Mouse (Mus musculus): ENCODE measurements around the gene Ush1g. TPM values are rescaled to one million over a fixed set of nuclear protein-coding genes. Genes with fewer than 3 reads are reported as not detected.

Gene Ush1g
- total RNA-seq, 2 experiments from 2014 or later, result 0.39 to 0.49 TPM

GRCm38 (mm10) chr11:115336115-115336514 lies 14.3 kb upstream of the Ush1g start:
- no peak for DNase-seq (ENCODE audit: low spot score in 2 of 2)
- intact Hi-C loops (cut with DNase I), result no loop called here

- DNase-seq (ENCODE audit: low spot score in 2 of 2), result no peak
- intact Hi-C loops (cut with DNase I), result no loop called here
Observed at GRCm38 (mm10) chr11:115335223-115335622, 13.4 kb upstream of the Ush1g start.

- intact Hi-C loops (cut with DNase I), result no loop called here
Observed at GRCm38 (mm10) chr11:115334531-115334930, 12.7 kb upstream of the Ush1g start, which contains the start of gene Otop3. Otop3 (plus strand) TSS chr11:115334731.

GRCm38 (mm10) chr11:115329339-115329738 lies 7.5 kb upstream of the Ush1g start:
- DNase-seq (ENCODE audit: low spot score in 2 of 2), result no peak
- intact Hi-C loops (cut with DNase I), result no loop called here

More at GRCm38 (mm10) chr11:115334531-115334930, 12.7 kb upstream of the Ush1g start, which contains the start of gene Otop3:
- no peak for DNase-seq (ENCODE audit: low spot score in 2 of 2)

GRCm38 (mm10) chr11:115326730-115327129 lies 4.9 kb upstream of the Ush1g start:
- DNase-seq (ENCODE audit: low spot score in 2 of 2), result peak in 1 of 2 experiments; percentile 66

GRCm38 (mm10) chr11:115323354-115323753 lies 1.5 kb upstream of the Ush1g start:
- DNase-seq (ENCODE audit: low spot score in 2 of 2), result no peak
- intact Hi-C loops (cut with DNase I), result no loop called here

More at GRCm38 (mm10) chr11:115326730-115327129, 4.9 kb upstream of the Ush1g start:
- intact Hi-C loops (cut with DNase I), result no loop called here

- intact Hi-C loops (cut with DNase I), result no loop called here
- DNase-seq (ENCODE audit: low spot score in 2 of 2), result no peak
Observed at GRCm38 (mm10) chr11:115319704-115320383, 2.0 kb downstream of the Ush1g start.

- no peak for DNase-seq (ENCODE audit: low spot score in 2 of 2)
- intact Hi-C loops (cut with DNase I), result no loop called here
Observed at GRCm38 (mm10) chr11:115318245-115319027, 3.4 kb downstream of the Ush1g start.

- DNase-seq (ENCODE audit: low spot score in 2 of 2), result no peak
- intact Hi-C loops (cut with DNase I), result no loop called here
Observed at GRCm38 (mm10) chr11:115317204-115317603, 4.6 kb downstream of the Ush1g start.

GRCm38 (mm10) chr11:115314249-115314648 lies 7.6 kb downstream of the Ush1g start:
- intact Hi-C loops (cut with DNase I), result no loop called here

GRCm38 (mm10) chr11:115308781-115309180 lies 13.1 kb downstream of the Ush1g start:
- no peak for DNase-seq (ENCODE audit: low spot score in 2 of 2)
- intact Hi-C loops (cut with DNase I), result no loop called here

More at GRCm38 (mm10) chr11:115314249-115314648, 7.6 kb downstream of the Ush1g start:
- no peak for DNase-seq (ENCODE audit: low spot score in 2 of 2)

- intact Hi-C loops (cut with DNase I), result no loop called here
- no peak for DNase-seq (ENCODE audit: low spot score in 2 of 2)
Observed at GRCm38 (mm10) chr11:115306863-115307262, 15.0 kb downstream of the Ush1g start, which contains the start of gene Otop2. Otop2 (plus strand) TSS chr11:115307163.

- no peak for DNase-seq (ENCODE audit: low spot score in 2 of 2)
- intact Hi-C loops (cut with DNase I), result no loop called here
Observed at GRCm38 (mm10) chr11:115303167-115303566, 18.7 kb downstream of the Ush1g start.

GRCm38 (mm10) chr11:115301351-115301750 lies 20.5 kb downstream of the Ush1g start:
- no peak for DNase-seq (ENCODE audit: low spot score in 2 of 2)
- intact Hi-C loops (cut with DNase I), result no loop called here

- intact Hi-C loops (cut with DNase I), result no loop called here
Observed at GRCm38 (mm10) chr11:115300745-115301144, 21.1 kb downstream of the Ush1g start.

GRCm38 (mm10) chr11:115298160-115298559 lies 23.7 kb downstream of the Ush1g start:
- intact Hi-C loops (cut with DNase I), result no loop called here
- DNase-seq (ENCODE audit: low spot score in 2 of 2), result no peak

More at GRCm38 (mm10) chr11:115300745-115301144, 21.1 kb downstream of the Ush1g start:
- DNase-seq (ENCODE audit: low spot score in 2 of 2), result no peak

- peak; percentile 70 to 75 for DNase-seq (ENCODE audit: low spot score in 2 of 2)
- intact Hi-C loops (cut with DNase I), result no loop called here
Observed at GRCm38 (mm10) chr11:115297214-115297826, 24.5 kb downstream of the Ush1g start, which contains the start of gene Fads6. Fads6 (minus strand) TSS chr11:115297663.

- DNase-seq (ENCODE audit: low spot score in 2 of 2), result no peak
- intact Hi-C loops (cut with DNase I), result no loop called here
Observed at GRCm38 (mm10) chr11:115296471-115297210, 25.2 kb downstream of the Ush1g start.

- intact Hi-C loops (cut with DNase I), result no loop called here
- no peak for DNase-seq (ENCODE audit: low spot score in 2 of 2)
Observed at GRCm38 (mm10) chr11:115295939-115296338, 25.9 kb downstream of the Ush1g start.
